Mouse (Mus musculus) bone marrow macrophage, adult 2 months (primary cell): Measurements from ENCODE around the gene Nptxr.

Experiments used
- CTCF ChIP-seq: IDR thresholded peaks from 2 replicates; pipeline ENCODE4 v1.5.1; 2012; ENCODE audit warnings: low read depth, mild to moderate bottlenecking, low read length, moderate library complexity
- POLR2A ChIP-seq: IDR thresholded peaks from 2 replicates; pipeline ENCODE4 v1.6.1; 2012; ENCODE audit warnings: mild to moderate bottlenecking, low read depth, low read length, borderline replicate concordance

DNA sequence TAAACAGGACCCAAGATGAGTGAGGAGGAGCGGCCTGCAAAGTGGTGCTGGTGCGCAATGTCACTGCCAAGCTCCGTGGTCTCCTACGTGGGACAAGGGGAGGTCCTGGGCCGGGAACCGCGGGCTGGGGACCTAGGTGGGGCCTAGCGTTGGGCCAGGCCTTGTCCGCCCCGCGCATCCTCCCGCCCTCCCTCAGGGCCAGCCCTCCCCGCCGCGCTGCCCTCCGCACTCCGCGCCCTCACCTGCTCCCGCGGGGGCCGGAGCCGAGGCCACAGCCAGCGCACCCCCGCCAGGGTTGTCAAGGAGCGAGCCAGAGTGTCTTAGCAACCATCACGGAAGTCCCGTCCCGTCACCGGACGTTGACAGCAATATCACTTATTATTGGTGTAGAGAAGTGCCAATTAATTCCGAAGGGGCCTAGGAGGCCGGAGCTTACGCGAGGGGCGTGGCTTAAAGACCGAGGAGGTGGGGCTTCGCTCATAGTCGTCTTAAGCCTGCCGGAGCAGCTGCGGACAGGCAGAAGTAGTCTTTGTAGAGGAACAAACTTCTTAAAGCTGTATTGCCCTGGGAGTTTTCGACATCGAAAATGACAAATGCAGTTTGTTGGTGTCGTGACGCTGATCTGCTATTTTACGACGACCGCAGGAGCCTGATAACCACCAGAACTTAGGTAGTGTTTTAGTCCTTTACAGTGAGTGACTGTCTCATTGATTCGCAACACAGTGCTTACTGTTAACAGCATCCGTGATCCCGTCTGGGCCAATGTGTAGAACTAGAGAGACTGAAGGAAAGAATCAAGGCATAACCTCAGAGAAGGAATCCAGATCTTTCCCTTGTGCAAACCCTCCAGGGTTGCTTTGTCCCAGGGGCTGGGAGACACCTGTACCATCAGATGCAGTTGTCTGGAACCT is 30.2 kb downstream of the Nptxr start:
- TF ChIP-seq CTCF (no peak), POLR2A (no peak)
